Mouse (Mus musculus): Measurements from ENCODE around the gene Gdpd3. TPM values are rescaled to one million over a fixed set of nuclear protein-coding genes. Genes with fewer than 3 reads are reported as not detected.

The Gdpd3 gene
- polyA plus RNA-seq, 1 experiment, result 3.5 TPM

DNA sequence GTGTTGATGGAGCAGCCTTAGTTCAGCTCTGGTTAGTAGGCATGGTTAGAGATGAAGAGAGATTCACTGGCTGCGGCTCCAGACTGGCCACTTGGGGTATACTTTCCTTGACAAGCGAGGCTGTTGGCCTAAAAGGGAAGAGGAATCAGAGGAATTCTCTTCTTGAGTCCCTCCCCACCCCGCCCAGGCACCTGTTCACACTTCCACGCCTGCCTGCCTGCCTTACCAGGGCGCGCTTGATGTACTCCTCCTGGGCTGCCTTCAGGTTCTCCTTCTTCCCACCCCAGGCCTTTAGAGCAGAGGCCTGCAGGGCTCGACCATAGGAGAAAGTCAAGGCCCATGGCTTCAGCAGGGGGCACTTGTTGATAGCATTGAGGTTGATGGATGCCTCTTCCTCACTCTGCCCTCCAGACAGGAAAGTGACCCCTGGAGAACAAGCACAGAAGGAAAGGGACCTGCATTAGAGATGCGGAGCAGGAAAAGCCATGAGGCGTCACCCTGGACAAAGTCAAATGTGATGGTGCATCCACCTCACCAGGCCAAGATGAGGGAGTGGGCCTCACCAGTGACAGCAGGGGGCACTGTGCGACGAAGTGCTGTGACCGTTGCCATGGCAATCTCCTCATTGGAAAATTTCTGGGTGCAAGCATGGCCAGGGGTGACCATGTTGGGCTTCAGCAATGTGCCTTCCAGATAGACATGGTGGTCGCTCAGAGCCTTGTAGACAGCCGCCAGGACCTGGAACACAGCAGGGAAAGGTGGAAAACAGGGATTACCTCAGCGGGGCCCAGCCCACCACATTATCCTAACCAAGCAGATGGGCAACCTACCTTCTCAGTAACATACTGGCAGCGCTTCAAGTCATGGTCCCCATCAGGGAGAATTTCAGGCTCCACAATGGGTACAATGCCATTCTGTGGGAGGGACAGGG, 29.5 kb downstream of the Gdpd3 start:
- Histone ChIP-seq H3K27ac (ENCODE audit: control insufficient read depth, insufficient read depth, low read depth, low read length) (no peak overlapping the region), H3K36me3 (ENCODE audit: control insufficient read depth, insufficient read depth, low read length) (no peaks in the 10 kb centered on the region), H3K4me3 (ENCODE audit: control insufficient read depth, low read depth, low read length) (no peak overlapping the region), H3K27me3 (ENCODE audit: control insufficient read depth, insufficient read depth, low read length) (no peaks in the 10 kb centered on the region), H3K4me1 (ENCODE audit: control insufficient read depth, insufficient read depth, low read length) (peaks cover 14% of the 10 kb centered on the region)
- no peak for TF ChIP-seq POLR2A (IDR thresholded peaks at IDR 0.05; ENCODE audit: control insufficient read depth, low read depth, low read length)
- no peak for TF ChIP-seq CTCF (IDR thresholded peaks at IDR 0.05; ENCODE audit: control insufficient read depth, insufficient read depth, insufficient replicate concordance, low read depth, low read length)

GRCm38 (mm10) chr7:126796350-126796932, 30.3 kb downstream of the Gdpd3 start:
- Histone ChIP-seq H3K36me3 (ENCODE audit: control insufficient read depth, insufficient read depth, low read length) (no peaks in the 10 kb centered on the region), H3K27ac (ENCODE audit: control insufficient read depth, insufficient read depth, low read depth, low read length) (no peak overlapping the region), H3K27me3 (ENCODE audit: control insufficient read depth, insufficient read depth, low read length) (no peaks in the 10 kb centered on the region), H3K4me1 (ENCODE audit: control insufficient read depth, insufficient read depth, low read length) (peaks cover 17% of the 10 kb centered on the region), H3K4me3 (ENCODE audit: control insufficient read depth, low read depth, low read length) (no peak overlapping the region)
- TF ChIP-seq POLR2A (IDR thresholded peaks at IDR 0.05; ENCODE audit: control insufficient read depth, low read depth, low read length) (no peak), CTCF (IDR thresholded peaks at IDR 0.05; ENCODE audit: control insufficient read depth, insufficient read depth, insufficient replicate concordance, low read depth, low read length) (peak; percentile 13; the same call in 1 of the 2 replicates)

GRCm38 (mm10) chr7:126797411-126798126, 31.4 kb downstream of the Gdpd3 start, which contains the start of gene Fam57b:
Gene Fam57b, plus strand, starts transcription at chr7:126797668.
- Histone ChIP-seq H3K4me3 (ENCODE audit: control insufficient read depth, low read depth, low read length) (peak within 1 kb of the TSS; percentile 94), H3K27me3 (ENCODE audit: control insufficient read depth, insufficient read depth, low read length) (no peaks in the 10 kb centered on the region), H3K27ac (ENCODE audit: control insufficient read depth, insufficient read depth, low read depth, low read length) (peak within 1 kb of the TSS; percentile 79), H3K36me3 (ENCODE audit: control insufficient read depth, insufficient read depth, low read length) (no peaks in the 10 kb centered on the region), H3K4me1 (ENCODE audit: control insufficient read depth, insufficient read depth, low read length) (peaks cover 17% of the 10 kb centered on the region)
- TF ChIP-seq CTCF (IDR thresholded peaks at IDR 0.05; ENCODE audit: control insufficient read depth, insufficient read depth, insufficient replicate concordance, low read depth, low read length) (no peak), POLR2A (IDR thresholded peaks at IDR 0.05; ENCODE audit: control insufficient read depth, low read depth, low read length) (peak; percentile 40; the same call in 1 of the 2 replicates)

DNA sequence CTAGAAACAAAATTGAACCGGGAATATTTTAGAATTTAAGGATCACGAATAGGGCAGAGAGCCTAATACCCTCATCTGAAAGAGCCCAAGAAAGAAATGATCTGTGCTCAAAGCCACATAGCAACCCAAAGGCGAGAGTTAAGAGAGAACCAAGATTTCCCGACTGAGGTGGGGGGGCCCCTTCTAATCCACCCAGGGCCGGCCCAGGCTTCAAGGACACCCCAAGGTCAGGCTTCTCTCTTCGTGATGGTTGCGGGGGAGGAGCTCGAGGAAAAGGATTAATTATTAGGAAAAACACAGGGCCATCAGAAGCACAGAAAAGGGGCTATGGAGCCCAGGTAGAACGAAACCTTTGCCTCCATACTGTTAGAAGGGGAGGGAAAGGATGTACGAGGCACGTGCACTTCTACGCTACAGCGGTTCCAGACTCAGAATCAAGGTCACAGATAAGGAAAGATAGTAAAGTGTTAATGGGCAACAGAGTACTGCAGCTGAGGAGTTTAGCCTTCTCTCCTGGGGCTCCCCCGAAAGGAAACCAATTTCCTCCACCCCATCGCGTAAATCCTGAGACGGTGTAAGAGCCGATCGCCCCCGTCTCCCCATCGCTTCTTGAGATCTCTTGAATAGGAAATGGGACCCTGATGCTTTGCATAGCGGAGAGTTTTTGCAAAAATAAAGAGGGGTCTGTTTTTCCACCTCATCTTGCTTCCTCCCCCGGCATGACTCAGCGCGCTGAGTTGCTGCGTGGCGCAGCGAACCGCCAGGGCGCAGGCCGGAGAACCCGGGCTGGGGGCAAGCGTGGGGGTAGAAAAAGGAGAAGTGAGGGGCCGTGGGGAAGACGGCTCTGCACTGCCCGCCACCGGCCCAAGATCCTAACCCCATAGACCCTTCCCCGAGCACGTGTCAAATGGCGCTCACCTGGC, 32.3 kb downstream of the Gdpd3 start:
- no peaks in the 10 kb centered on the region for H3K27me3 ChIP-seq (ENCODE audit: control insufficient read depth, insufficient read depth, low read length)
- TF ChIP-seq CTCF (IDR thresholded peaks at IDR 0.05; ENCODE audit: control insufficient read depth, insufficient read depth, insufficient replicate concordance, low read depth, low read length) (no peak), POLR2A (IDR thresholded peaks at IDR 0.05; ENCODE audit: control insufficient read depth, low read depth, low read length) (peak; percentile 26; the same call in 1 of the 2 replicates)
- H3K27ac ChIP-seq (ENCODE audit: control insufficient read depth, insufficient read depth, low read depth, low read length), result peak overlapping the region; percentile 79
- peak overlapping the region; percentile 94 for H3K4me3 ChIP-seq (ENCODE audit: control insufficient read depth, low read depth, low read length)
- H3K36me3 ChIP-seq (ENCODE audit: control insufficient read depth, insufficient read depth, low read length), result no peaks in the 10 kb centered on the region
- H3K4me1 ChIP-seq (ENCODE audit: control insufficient read depth, insufficient read depth, low read length), result peaks cover 17% of the 10 kb centered on the region

DNA sequence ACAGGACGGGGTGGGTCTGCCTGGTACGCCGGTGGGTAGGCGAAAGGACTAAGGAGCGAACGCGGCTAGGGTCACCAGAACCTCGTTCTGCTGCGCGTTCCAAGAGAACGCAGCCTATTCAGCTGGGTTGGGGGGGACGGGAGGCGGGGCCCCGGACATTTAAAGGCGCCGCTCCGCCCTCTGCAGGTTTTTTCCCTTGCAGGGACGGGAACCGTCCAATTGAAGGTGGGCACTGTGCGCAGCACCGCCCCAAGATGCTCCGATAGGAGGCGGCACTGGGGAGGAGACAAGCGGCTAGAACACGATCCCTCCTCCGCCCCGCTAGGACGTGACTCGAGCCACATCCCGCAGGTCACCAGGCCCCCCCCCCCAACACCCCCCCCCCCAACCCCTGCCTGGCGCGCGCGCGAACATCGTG, 32.9 kb downstream of the Gdpd3 start:
- H3K27ac ChIP-seq (ENCODE audit: control insufficient read depth, insufficient read depth, low read depth, low read length), result peak overlapping the region; percentile 95
- peak; percentile 97 for TF ChIP-seq POLR2A (IDR thresholded peaks at IDR 0.05; ENCODE audit: control insufficient read depth, low read depth, low read length)
- no peak for TF ChIP-seq CTCF (IDR thresholded peaks at IDR 0.05; ENCODE audit: control insufficient read depth, insufficient read depth, insufficient replicate concordance, low read depth, low read length)
- peaks cover 17% of the 10 kb centered on the region for H3K4me1 ChIP-seq (ENCODE audit: control insufficient read depth, insufficient read depth, low read length)
- no peaks in the 10 kb centered on the region for H3K36me3 ChIP-seq (ENCODE audit: control insufficient read depth, insufficient read depth, low read length)
- no peaks in the 10 kb centered on the region for H3K27me3 ChIP-seq (ENCODE audit: control insufficient read depth, insufficient read depth, low read length)
- peak overlapping the region; percentile 94 for H3K4me3 ChIP-seq (ENCODE audit: control insufficient read depth, low read depth, low read length)

DNA sequence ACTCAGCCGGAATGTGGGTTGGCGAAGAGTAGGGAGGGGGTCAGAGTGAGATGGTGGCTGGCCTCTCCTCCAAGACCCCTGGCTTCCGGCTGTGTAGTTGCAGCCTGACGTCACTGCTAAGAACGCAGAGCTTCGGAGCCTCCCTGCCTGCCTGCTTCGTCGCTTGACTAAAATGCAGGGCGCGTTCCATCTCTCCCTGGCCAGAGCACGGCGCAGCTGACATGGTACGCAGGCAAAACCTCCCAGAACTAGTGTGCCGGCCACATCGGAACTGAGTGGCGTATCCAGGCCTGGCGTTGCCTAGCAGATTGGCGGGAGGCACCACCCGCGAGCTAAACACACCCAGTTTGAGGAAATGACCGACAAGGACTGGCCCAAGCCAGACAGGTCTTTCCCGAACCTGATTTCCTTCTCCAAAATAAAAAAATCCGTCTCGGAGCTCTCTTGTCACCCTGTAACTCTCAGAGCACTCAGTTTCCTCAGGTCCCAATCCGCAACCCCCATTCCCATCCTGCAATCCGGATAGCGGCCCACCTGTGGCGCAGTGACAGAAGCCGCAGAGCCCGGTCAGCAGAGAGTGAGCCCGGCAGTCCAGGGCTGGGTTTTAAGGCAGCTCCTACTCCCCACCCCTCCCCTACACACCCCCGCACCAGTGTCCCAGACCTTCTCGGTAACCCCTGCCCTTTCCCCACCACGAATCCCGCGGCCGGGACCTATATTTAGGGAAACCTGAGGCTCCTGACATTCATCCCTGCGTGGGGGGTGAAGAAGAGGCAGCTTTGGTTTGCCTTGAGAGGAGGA, 33.5 kb downstream of the Gdpd3 start:
- TF ChIP-seq CTCF (IDR thresholded peaks at IDR 0.05; ENCODE audit: control insufficient read depth, insufficient read depth, insufficient replicate concordance, low read depth, low read length) (peak; percentile 20; the same call in 1 of the 2 replicates), POLR2A (IDR thresholded peaks at IDR 0.05; ENCODE audit: control insufficient read depth, low read depth, low read length) (peak; percentile 68; the same call in 1 of the 2 replicates)
- Histone ChIP-seq H3K4me1 (ENCODE audit: control insufficient read depth, insufficient read depth, low read length) (peaks cover 17% of the 10 kb centered on the region), H3K4me3 (ENCODE audit: control insufficient read depth, low read depth, low read length) (peak overlapping the region; percentile 94), H3K36me3 (ENCODE audit: control insufficient read depth, insufficient read depth, low read length) (no peaks in the 10 kb centered on the region), H3K27me3 (ENCODE audit: control insufficient read depth, insufficient read depth, low read length) (no peaks in the 10 kb centered on the region), H3K27ac (ENCODE audit: control insufficient read depth, insufficient read depth, low read depth, low read length) (peak overlapping the region; percentile 95)

Measured in testis, adult 2 months (tissue).